Mouse (Mus musculus) brain, embryonic 14.5 days (tissue): ENCODE results near the gene Capn2.

Experiments used
- CTCF ChIP-seq: fragments of 200-500 bp; IDR thresholded peaks from 2 replicates; pipeline ENCODE4 v1.5.1; 2012; ENCODE audit warnings: inconsistent platforms, mild to moderate bottlenecking, moderate library complexity, borderline replicate concordance; ENCODE audit not compliant: insufficient read depth, insufficient read length; ENCODE audit errors: extremely low read depth
- POLR2A ChIP-seq: fragments of 200-500 bp; IDR thresholded peaks from 2 replicates; pipeline ENCODE4 v1.6.1; 2012; ENCODE audit warnings: mild to moderate bottlenecking, inconsistent platforms, borderline replicate concordance; ENCODE audit not compliant: poor library complexity, insufficient read depth, insufficient read length, severe bottlenecking; ENCODE audit errors: extremely low read depth

GRCm38 (mm10) chr1:182465978-182466377 is 51.4 kb downstream of the Capn2 start:
- TF ChIP-seq CTCF (no peak), POLR2A (no peak)
